Mouse (Mus musculus): ENCODE measurements around the gene Sult2b1. TPM values are rescaled to one million over a fixed set of nuclear protein-coding genes. Genes with fewer than 3 reads are reported as not detected.
A peak's percentile ranks its signal among the peaks of the same experiment; 100 is the strongest.

Sult2b1 gene
- polyA plus RNA-seq, 1 experiment, result 0.87 TPM

DNA sequence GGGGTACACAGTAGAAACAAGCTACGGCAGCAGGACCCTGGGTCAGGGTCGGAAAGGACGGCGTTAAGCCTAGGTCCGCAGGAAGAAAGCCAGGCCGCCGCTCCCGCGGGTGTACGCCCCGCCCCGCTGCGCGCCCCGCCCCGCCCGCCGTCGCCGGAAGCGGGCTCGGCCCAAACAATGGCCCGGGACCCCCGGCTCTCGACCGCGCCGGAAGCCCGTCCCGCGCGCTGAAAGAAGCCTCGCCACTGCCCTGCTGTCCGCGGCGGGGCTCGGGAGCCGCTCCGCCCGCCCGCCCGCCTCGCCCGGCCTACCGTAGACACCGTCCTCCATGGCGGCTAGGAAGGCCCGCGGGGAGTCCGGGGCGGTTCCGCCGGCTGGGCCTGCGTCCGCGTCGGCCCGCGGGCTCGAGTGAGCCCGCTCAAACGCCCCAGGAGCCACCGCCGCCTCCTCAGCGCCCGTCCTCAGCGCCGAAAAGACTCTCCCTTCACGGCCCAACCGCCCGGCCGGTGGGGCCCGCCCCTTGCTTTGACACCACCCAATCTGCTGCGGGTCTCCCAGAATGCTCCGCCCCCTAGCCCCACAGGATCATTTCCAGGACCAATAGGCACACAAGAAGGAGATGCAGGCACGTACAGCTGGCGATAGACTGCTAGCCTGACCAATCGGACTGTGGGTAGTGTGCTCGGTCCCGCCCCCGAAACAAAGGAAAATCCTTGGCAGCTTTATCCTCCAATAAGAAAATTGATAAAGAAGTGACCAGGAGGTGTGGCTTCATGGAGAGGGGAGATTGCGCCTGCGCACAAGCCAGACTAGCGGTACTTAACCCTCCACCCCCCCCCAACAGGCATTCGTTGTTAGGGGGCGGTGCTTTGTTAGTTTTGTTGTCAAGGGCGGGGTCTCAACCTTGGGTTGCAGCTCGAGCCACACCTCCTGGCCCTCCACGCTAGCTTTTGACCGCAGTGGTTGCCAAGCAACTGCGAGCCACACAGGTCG, 29.6 kb upstream of the Sult2b1 start, which contains the start of gene Cyth2:
Cyth2 (minus strand) TSS at position 795 of the 993 bp plus-strand sequence.
- Histone ChIP-seq H3K4me1 (ENCODE audit: control insufficient read depth, insufficient read depth, insufficient read length, low read length) (peaks cover 3% of the 10 kb centered on the region), H3K4me3 (ENCODE audit: insufficient read depth, low read depth, low read length) (peak within 1 kb of the TSS; percentile 74), H3K27ac (replicated peaks; ENCODE audit: low read depth, low read length) (peak within 1 kb of the TSS; percentile 67)

GRCm38 (mm10) chr7:45812921-45813320, 28.5 kb upstream of the Sult2b1 start:
- Histone ChIP-seq H3K27ac (replicated peaks; ENCODE audit: low read depth, low read length) (no peak overlapping the region), H3K4me1 (ENCODE audit: control insufficient read depth, insufficient read depth, insufficient read length, low read length) (peaks cover 3% of the 10 kb centered on the region), H3K4me3 (ENCODE audit: insufficient read depth, low read depth, low read length) (peak overlapping the region; percentile 74)

- Histone ChIP-seq H3K27ac (replicated peaks; ENCODE audit: low read depth, low read length) (no peak overlapping the region), H3K4me1 (ENCODE audit: control insufficient read depth, insufficient read depth, insufficient read length, low read length) (peaks cover 3% of the 10 kb centered on the region), H3K4me3 (ENCODE audit: insufficient read depth, low read depth, low read length) (no peak overlapping the region)
Measured at GRCm38 (mm10) chr7:45809276-45810075, 25.0 kb upstream of the Sult2b1 start.

GRCm38 (mm10) chr7:45808471-45808870, 24.0 kb upstream of the Sult2b1 start:
- H3K4me1 ChIP-seq (ENCODE audit: control insufficient read depth, insufficient read depth, insufficient read length, low read length), result peaks cover 3% of the 10 kb centered on the region
- no peak overlapping the region for H3K27ac ChIP-seq (replicated peaks; ENCODE audit: low read depth, low read length)
- no peak overlapping the region for H3K4me3 ChIP-seq (ENCODE audit: insufficient read depth, low read depth, low read length)

GRCm38 (mm10) chr7:45805941-45806340, 21.5 kb upstream of the Sult2b1 start:
- H3K4me3 ChIP-seq (ENCODE audit: insufficient read depth, low read depth, low read length), result no peak overlapping the region

DNA sequence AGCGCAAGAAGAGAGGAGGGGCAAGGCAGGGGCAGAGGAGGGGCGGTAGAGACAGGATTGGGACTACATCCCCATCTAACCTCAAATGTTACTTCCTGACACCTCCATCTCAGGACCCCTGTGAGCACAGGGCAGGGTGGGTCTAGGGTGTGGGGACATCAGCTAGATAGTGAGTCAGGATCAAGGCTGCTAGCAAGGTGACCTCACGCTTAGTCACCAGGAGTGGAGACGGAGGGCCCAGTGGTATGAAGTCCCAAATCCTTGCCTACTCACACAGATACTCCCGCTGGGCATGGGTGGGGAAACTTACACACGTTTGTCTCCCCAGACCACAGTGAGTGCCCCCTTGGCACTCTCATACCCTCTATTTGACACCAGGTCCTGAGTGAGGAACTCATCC, 18.1 kb upstream of the Sult2b1 start:
- Histone ChIP-seq H3K27ac (replicated peaks; ENCODE audit: low read depth, low read length) (no peak overlapping the region), H3K4me3 (ENCODE audit: insufficient read depth, low read depth, low read length) (no peak overlapping the region), H3K4me1 (ENCODE audit: control insufficient read depth, insufficient read depth, insufficient read length, low read length) (no peaks in the 10 kb centered on the region)

More at GRCm38 (mm10) chr7:45805941-45806340, 21.5 kb upstream of the Sult2b1 start:
- Histone ChIP-seq H3K27ac (replicated peaks; ENCODE audit: low read depth, low read length) (no peak overlapping the region), H3K4me1 (ENCODE audit: control insufficient read depth, insufficient read depth, insufficient read length, low read length) (no peaks in the 10 kb centered on the region)

GRCm38 (mm10) chr7:45801348-45801747, 16.9 kb upstream of the Sult2b1 start:
- Histone ChIP-seq H3K4me3 (ENCODE audit: insufficient read depth, low read depth, low read length) (peak overlapping the region; percentile 47), H3K4me1 (ENCODE audit: control insufficient read depth, insufficient read depth, insufficient read length, low read length) (no peaks in the 10 kb centered on the region), H3K27ac (replicated peaks; ENCODE audit: low read depth, low read length) (no peak overlapping the region)

DNA sequence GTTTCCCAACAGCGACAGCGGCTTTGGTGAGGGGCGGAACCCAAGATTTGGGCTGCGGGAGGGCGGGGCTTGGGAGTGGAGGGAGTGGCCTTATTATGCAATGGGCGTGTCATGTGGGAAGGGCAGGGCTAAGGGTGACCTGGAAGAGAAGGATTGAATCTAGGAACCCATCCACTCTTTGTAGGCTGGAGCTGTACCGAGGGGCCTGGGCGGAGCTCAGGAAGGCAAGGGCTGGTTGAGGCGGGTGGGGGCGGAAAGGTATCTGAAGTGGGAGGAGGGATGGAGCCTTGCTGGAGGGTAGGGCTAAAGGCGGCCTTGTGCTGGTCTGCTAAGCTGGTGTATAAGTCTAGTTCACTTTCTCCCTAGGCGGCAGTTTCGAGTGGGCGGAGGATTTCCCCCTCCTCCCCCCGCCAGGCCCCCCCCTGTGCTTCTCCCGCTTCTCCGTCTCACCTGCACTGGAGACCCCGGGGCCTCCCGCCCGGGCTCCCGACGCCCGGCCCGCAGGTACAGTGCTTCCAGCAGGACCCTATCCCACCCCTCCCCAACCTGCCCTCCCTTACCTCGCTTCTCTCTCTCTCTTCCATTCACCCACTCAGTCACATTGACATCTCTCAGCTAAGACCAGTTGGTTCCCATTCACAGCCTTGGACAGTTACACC, 16.2 kb upstream of the Sult2b1 start:
- H3K4me3 ChIP-seq (ENCODE audit: insufficient read depth, low read depth, low read length), result peak overlapping the region; percentile 57
- H3K4me1 ChIP-seq (ENCODE audit: control insufficient read depth, insufficient read depth, insufficient read length, low read length), result no peaks in the 10 kb centered on the region
- no peak overlapping the region for H3K27ac ChIP-seq (replicated peaks; ENCODE audit: low read depth, low read length)

DNA sequence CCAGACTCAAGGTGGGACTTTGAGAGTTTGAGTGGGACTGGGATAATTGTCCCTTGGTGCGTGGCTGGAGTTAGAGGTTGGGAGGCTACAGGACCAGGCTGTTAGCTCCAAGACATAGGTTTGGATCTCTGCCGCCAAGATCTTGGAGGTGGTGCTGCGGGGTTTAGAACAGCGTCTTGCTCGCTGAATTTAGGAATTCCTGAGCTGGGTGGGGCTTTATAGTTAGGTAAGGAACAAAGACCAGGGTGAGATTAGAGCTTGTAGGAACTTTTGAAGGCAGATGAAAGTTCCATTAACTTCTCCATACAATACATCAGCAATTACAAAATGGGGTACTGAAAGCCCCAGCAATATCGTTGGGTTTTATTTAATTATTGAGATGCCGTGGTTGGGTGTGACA, 15.5 kb upstream of the Sult2b1 start:
- H3K4me3 ChIP-seq (ENCODE audit: insufficient read depth, low read depth, low read length), result no peak overlapping the region
- no peaks in the 10 kb centered on the region for H3K4me1 ChIP-seq (ENCODE audit: control insufficient read depth, insufficient read depth, insufficient read length, low read length)

DNA sequence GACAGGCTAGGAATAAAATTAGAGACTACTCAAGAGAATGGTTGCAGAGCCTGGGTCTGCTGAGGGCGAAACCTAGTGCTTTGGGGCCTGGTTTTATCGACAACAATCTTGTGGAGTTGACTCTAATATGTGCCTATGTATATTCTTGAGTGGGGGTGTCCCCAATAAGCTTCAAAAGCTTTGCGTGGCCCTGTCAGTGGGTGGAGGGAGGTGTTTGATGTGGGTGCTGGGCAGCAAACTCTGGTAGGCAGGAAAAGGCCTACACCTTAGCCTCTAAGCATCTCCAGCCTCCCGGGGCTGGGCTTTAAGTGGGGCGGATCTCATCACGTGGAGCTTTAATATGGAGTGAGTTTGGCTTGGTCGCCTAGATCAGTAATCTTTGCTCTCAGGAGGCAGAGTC, 14.5 kb upstream of the Sult2b1 start:
- H3K4me1 ChIP-seq (ENCODE audit: control insufficient read depth, insufficient read depth, insufficient read length, low read length), result no peaks in the 10 kb centered on the region
- no peak overlapping the region for H3K27ac ChIP-seq (replicated peaks; ENCODE audit: low read depth, low read length)
- no peak overlapping the region for H3K4me3 ChIP-seq (ENCODE audit: insufficient read depth, low read depth, low read length)

More for the DNA sequence above, 15.5 kb upstream of the Sult2b1 start:
- H3K27ac ChIP-seq (replicated peaks; ENCODE audit: low read depth, low read length), result no peak overlapping the region

GRCm38 (mm10) chr7:45798511-45798836, 14.0 kb upstream of the Sult2b1 start:
- no peaks in the 10 kb centered on the region for H3K4me1 ChIP-seq (ENCODE audit: control insufficient read depth, insufficient read depth, insufficient read length, low read length)
- H3K4me3 ChIP-seq (ENCODE audit: insufficient read depth, low read depth, low read length), result peak overlapping the region; percentile 65
- no peak overlapping the region for H3K27ac ChIP-seq (replicated peaks; ENCODE audit: low read depth, low read length)

- Histone ChIP-seq H3K4me3 (ENCODE audit: insufficient read depth, low read depth, low read length) (peak overlapping the region; percentile 65), H3K4me1 (ENCODE audit: control insufficient read depth, insufficient read depth, insufficient read length, low read length) (no peaks in the 10 kb centered on the region), H3K27ac (replicated peaks; ENCODE audit: low read depth, low read length) (no peak overlapping the region)
Measured at GRCm38 (mm10) chr7:45797661-45798510, 13.4 kb upstream of the Sult2b1 start.

DNA sequence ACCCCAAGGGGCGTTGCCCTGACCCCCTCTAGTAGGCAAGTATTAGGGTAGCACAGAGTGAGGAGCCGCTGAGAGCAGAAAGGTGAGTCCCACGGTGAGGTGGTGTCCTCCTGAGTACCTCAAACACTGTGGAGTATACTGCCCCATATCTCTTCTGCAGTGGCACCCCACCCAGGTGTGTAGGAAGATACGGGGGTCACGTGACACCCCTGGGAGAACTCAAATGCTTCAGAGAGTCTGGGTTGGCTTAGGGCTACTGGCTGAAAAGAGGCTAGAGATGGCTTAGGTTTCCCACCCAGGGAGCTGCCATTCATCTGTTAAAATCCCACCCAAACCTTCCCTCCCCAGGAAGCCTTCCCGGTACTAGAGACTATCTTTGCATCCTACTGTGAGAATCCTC, 12.5 kb upstream of the Sult2b1 start:
- no peak overlapping the region for H3K27ac ChIP-seq (replicated peaks; ENCODE audit: low read depth, low read length)
- H3K4me1 ChIP-seq (ENCODE audit: control insufficient read depth, insufficient read depth, insufficient read length, low read length), result no peaks in the 10 kb centered on the region
- no peak overlapping the region for H3K4me3 ChIP-seq (ENCODE audit: insufficient read depth, low read depth, low read length)

- Histone ChIP-seq H3K27ac (replicated peaks; ENCODE audit: low read depth, low read length) (no peak overlapping the region), H3K4me3 (ENCODE audit: insufficient read depth, low read depth, low read length) (no peak overlapping the region), H3K4me1 (ENCODE audit: control insufficient read depth, insufficient read depth, insufficient read length, low read length) (no peaks in the 10 kb centered on the region)
Measured at GRCm38 (mm10) chr7:45794971-45795370, 10.5 kb upstream of the Sult2b1 start.

All from brown adipose tissue, adult 24 weeks (tissue).